Comparison of ENCODE assay signal across 25 mouse cellular contexts in the genomic region with DNA sequence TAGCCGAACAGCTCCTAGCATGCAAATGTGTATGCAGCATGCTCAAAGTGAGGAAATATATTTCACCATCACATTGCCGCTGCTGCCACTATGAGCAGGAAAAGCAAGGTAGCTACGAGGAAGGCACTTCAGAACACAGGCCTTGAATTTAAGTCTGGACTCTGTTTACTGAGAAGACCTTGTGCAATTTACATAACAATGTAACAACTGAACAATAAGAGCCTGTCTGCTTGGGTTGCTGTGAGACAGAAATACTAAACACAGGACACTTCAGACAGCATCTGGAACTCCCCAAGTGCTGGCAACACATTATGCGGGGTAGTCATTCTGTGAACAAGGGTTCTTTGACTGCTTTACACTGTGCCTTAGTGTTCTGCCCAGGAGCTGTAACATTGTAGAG. TPM values are rescaled to one million over a fixed set of nuclear protein-coding genes. Genes with fewer than 3 reads are reported as not detected.
DNase-seq lines count a peak whose midpoint lies in the region; ATAC-seq and TF ChIP-seq lines count a peak whose summit lies in the region.
"Had no signal": no experiment of that assay in that cellular context is flagged by ENCODE, and none has a peak within 500 bp of the region (broad histone marks: within the 10 kb centered on the region; RNA-seq: fewer than 3 reads in every experiment).

No protein-coding gene starts in this region.

- no peak for TF ChIP-seq CTCF in brain, embryonic 14.5 days (IDR thresholded peaks at IDR 0.05; ENCODE audit: borderline replicate concordance, extremely low read depth, insufficient read depth, insufficient read length)
- TF ChIP-seq CTCF in left cerebral cortex, adult 2 months (IDR thresholded peaks at IDR 0.05), result no peak

- ATAC-seq in hindbrain, embryonic 13.5 days (ENCODE audit: low FRiP score), result no peak
- peak; percentile 11; the same call in 1 of the 2 replicates for ATAC-seq in neural tube, embryonic 11.5 days (ENCODE audit: insufficient read depth, low FRiP score, low TSS enrichment)
- ATAC-seq in neural tube, embryonic 15.5 days (ENCODE audit: low FRiP score), result no peak
- ATAC-seq: inflammation-experienced regulatory T-cells, adult 6 months had no signal

- H3K9ac ChIP-seq in hindbrain, embryonic 13.5 days, result no peak overlapping the region
- H3K9ac ChIP-seq in neural tube, embryonic 11.5 days (ENCODE audit: low read length), result no peak overlapping the region
- H3K9ac ChIP-seq in neural tube, embryonic 15.5 days (replicated peaks), result no peak overlapping the region
- H3K9ac ChIP-seq: forebrain, embryonic 12.5 days; lung, embryonic 15.5 days; neural tube, embryonic 13.5 days had no signal

- peak; percentile 16 for DNase-seq in hindbrain, embryonic 10.5 days (ENCODE audit: low spot score)
- peak; percentile 21 for DNase-seq in neural tube, embryonic 11.5 days (ENCODE audit: low spot score)
- no peak for DNase-seq in neural tube, embryonic 10.5 days (ENCODE audit: extremely low spot score, low spot score)
- DNase-seq in brain, embryonic 14.5 days (ENCODE audit: low read depth), result peak; percentile 61
- DNase-seq in left cerebral cortex, adult 2 months (ENCODE audit: extremely low spot score in 1 of 2, low spot score in 2 of 2), result no peak
- DNase-seq in lung, postnatal 10 days, result no peak
- DNase-seq: cerebellum, adult 11-12 months; gastrocnemius, adult 2 months; heart, adult 2 months; thymus, postnatal 36 days had no signal

- H3K36me3 ChIP-seq in hindbrain, embryonic 10.5 days, result no peaks in the 10 kb centered on the region
- no peaks in the 10 kb centered on the region for H3K36me3 ChIP-seq in hindbrain, embryonic 13.5 days
- no peaks in the 10 kb centered on the region for H3K36me3 ChIP-seq in neural tube, embryonic 11.5 days (ENCODE audit: control insufficient read depth, insufficient read depth, low read length)
- H3K36me3 ChIP-seq in neural tube, embryonic 15.5 days, result no peaks in the 10 kb centered on the region
- H3K36me3 ChIP-seq: forebrain, embryonic 12.5 days; lung, embryonic 15.5 days; neural tube, embryonic 13.5 days had no signal

- TF ChIP-seq POLR2A in brain, embryonic 14.5 days (IDR thresholded peaks at IDR 0.05; ENCODE audit: borderline replicate concordance, extremely low read depth, insufficient read depth, insufficient read length, poor library complexity, severe bottlenecking), result no peak

- H3K27me3 ChIP-seq in hindbrain, embryonic 10.5 days (ENCODE audit: insufficient read depth, poor library complexity, severe bottlenecking), result peaks cover 28% of the 10 kb centered on the region
- H3K27me3 ChIP-seq in hindbrain, embryonic 13.5 days, result peaks cover 20% of the 10 kb centered on the region; the same call in 1 of the 2 replicates
- H3K27me3 ChIP-seq in neural tube, embryonic 11.5 days (ENCODE audit: control insufficient read depth, insufficient read depth, low read length), result no peaks in the 10 kb centered on the region
- H3K27me3 ChIP-seq in neural tube, embryonic 15.5 days (replicated peaks), result peaks cover 18% of the 10 kb centered on the region; the same call in 1 of the 2 replicates

- WGBS in hindbrain, embryonic 10.5 days, result 58% methylated on average over 4 of the region's 4 CpGs
- 33% methylated on average over 4 of the region's 4 CpGs for WGBS in hindbrain, embryonic 13.5 days
- 53% methylated on average over 4 of the region's 4 CpGs for WGBS in neural tube, embryonic 11.5 days
- 40% methylated on average over 4 of the region's 4 CpGs for WGBS in neural tube, embryonic 15.5 days

- H3K4me3 ChIP-seq in hindbrain, embryonic 10.5 days, result no peak overlapping the region
- H3K4me3 ChIP-seq in hindbrain, embryonic 13.5 days, result no peak overlapping the region
- no peak overlapping the region for H3K4me3 ChIP-seq in neural tube, embryonic 11.5 days (ENCODE audit: low read depth, low read length)
- H3K4me3 ChIP-seq in neural tube, embryonic 15.5 days (replicated peaks), result no peak overlapping the region
- H3K4me3 ChIP-seq in left cerebral cortex, adult 2 months, result no peak overlapping the region
- H3K4me3 ChIP-seq: forebrain, embryonic 12.5 days; heart, adult 2 months; lung, embryonic 15.5 days; neural tube, embryonic 13.5 days had no signal

- H3K4me1 ChIP-seq in hindbrain, embryonic 10.5 days (replicated peaks), result peaks cover 33% of the 10 kb centered on the region
- peaks cover 21% of the 10 kb centered on the region for H3K4me1 ChIP-seq in hindbrain, embryonic 13.5 days (replicated peaks)
- peaks cover 3% of the 10 kb centered on the region; the same call in 1 of the 2 replicates for H3K4me1 ChIP-seq in neural tube, embryonic 11.5 days (ENCODE audit: control insufficient read depth, insufficient read depth, low read length)
- peaks cover 25% of the 10 kb centered on the region for H3K4me1 ChIP-seq in neural tube, embryonic 15.5 days

- no peak overlapping the region for H3K4me2 ChIP-seq in hindbrain, embryonic 13.5 days
- H3K4me2 ChIP-seq in neural tube, embryonic 11.5 days (ENCODE audit: low read depth), result no peak overlapping the region
- no peak overlapping the region for H3K4me2 ChIP-seq in neural tube, embryonic 15.5 days

- H3K27ac ChIP-seq in hindbrain, embryonic 10.5 days, result peak overlapping the region; percentile 62; the same call in 1 of the 2 replicates
- H3K27ac ChIP-seq in hindbrain, embryonic 13.5 days, result no peak overlapping the region
- H3K27ac ChIP-seq in neural tube, embryonic 11.5 days (ENCODE audit: low read depth, low read length), result no peak overlapping the region
- H3K27ac ChIP-seq in neural tube, embryonic 15.5 days (replicated peaks), result 0 out of 2 replicates have a peak overlapping the region, but pooled peaks have one; percentile 28
- H3K27ac ChIP-seq in left cerebral cortex, adult 2 months, result no peak overlapping the region
- H3K27ac ChIP-seq: forebrain, embryonic 12.5 days; gastrocnemius, adult 2 months; heart, adult 2 months; lung, embryonic 15.5 days; neural tube, embryonic 13.5 days had no signal

- intact Hi-C loops in left cerebral cortex, adult 2 months (cut with DNase I), result no loop called here

- H3K9me3 ChIP-seq in hindbrain, embryonic 10.5 days, result 0 out of 2 replicates have a peak, but pooled peaks cover 3% of the 10 kb centered on the region
- H3K9me3 ChIP-seq in hindbrain, embryonic 13.5 days, result no peaks in the 10 kb centered on the region
- no peaks in the 10 kb centered on the region for H3K9me3 ChIP-seq in neural tube, embryonic 11.5 days (ENCODE audit: control insufficient read depth, low read length)
- no peaks in the 10 kb centered on the region for H3K9me3 ChIP-seq in neural tube, embryonic 15.5 days (replicated peaks)
- H3K9me3 ChIP-seq: forebrain, embryonic 12.5 days; lung, embryonic 15.5 days; neural tube, embryonic 13.5 days had no signal

RNA-seq across cellular contexts. Expression of a gene that starts 2.3 kb away (rescaled TPM):
- polyA plus RNA-seq in hindbrain, embryonic 10.5 days (2016; fragmentation: Nextera tagmentation; extraction: Ambion mirVana), result 1.3 and 6.5 TPM in 2 replicates
- polyA plus RNA-seq in hindbrain, embryonic 13.5 days (2015; fragmentation: Nextera tagmentation; extraction: Ambion mirVana), result 2.9 and 8.4 TPM in 2 replicates
- not detected in 2 replicates for polyA plus RNA-seq in neural tube, embryonic 11.5 days (2014; fragmentation: Nextera tagmentation; extraction: Ambion mirVana)
- 0.72 and 3.0 TPM in 2 replicates for polyA plus RNA-seq in brain, embryonic 14.5 days (2012; rRNA removed)
- polyA plus RNA-seq in neural tube, embryonic 15.5 days (2015; fragmentation: Nextera tagmentation; extraction: Ambion mirVana), result 3.8 and 4.7 TPM in 2 replicates
- 1 to 10 TPM; 1.8 to 2.3 TPM for total RNA-seq in left cerebral cortex, adult 2 months (2021)
- total RNA-seq: common myeloid progenitor, adult 5-6 weeks; gastrocnemius, adult 2 months; liver, adult 2 months; megakaryocyte-erythroid progenitor cell, adult 5-6 weeks; MEL had no signal
- polyA plus RNA-seq: inflammation-experienced regulatory T-cells, adult 6 months; liver, adult 2 months; small intestine, adult 2 months had no signal

RNA-seq across cellular contexts. Expression of a gene that starts 3.8 kb away (rescaled TPM):
- 7.4 and 8.4 TPM in 2 replicates for polyA plus RNA-seq in hindbrain, embryonic 10.5 days (2016; fragmentation: Nextera tagmentation; extraction: Ambion mirVana)
- polyA plus RNA-seq in hindbrain, embryonic 13.5 days (2015; fragmentation: Nextera tagmentation; extraction: Ambion mirVana), result 9.0 and 9.4 TPM in 2 replicates
- polyA plus RNA-seq in neural tube, embryonic 11.5 days (2014; fragmentation: Nextera tagmentation; extraction: Ambion mirVana), result 6.2 and 7.7 TPM in 2 replicates
- polyA plus RNA-seq in brain, embryonic 14.5 days (2012; rRNA removed), result 13.0 and 14.9 TPM in 2 replicates
- 6.7 and 7.7 TPM in 2 replicates for polyA plus RNA-seq in neural tube, embryonic 15.5 days (2015; fragmentation: Nextera tagmentation; extraction: Ambion mirVana)
- 10 to 100 TPM; 11.3 to 12.5 TPM for total RNA-seq in left cerebral cortex, adult 2 months (2021)

RNA-seq across cellular contexts. Expression of a gene that starts 23.1 kb away (rescaled TPM):
- polyA plus RNA-seq in hindbrain, embryonic 10.5 days (2016; fragmentation: Nextera tagmentation; extraction: Ambion mirVana), result not detected in 2 replicates
- not detected in 2 replicates for polyA plus RNA-seq in hindbrain, embryonic 13.5 days (2015; fragmentation: Nextera tagmentation; extraction: Ambion mirVana)
- polyA plus RNA-seq in neural tube, embryonic 11.5 days (2014; fragmentation: Nextera tagmentation; extraction: Ambion mirVana), result not detected in 2 replicates
- polyA plus RNA-seq in brain, embryonic 14.5 days (2012; rRNA removed), result 0.04 TPM in 1 of 2 replicates, not detected in the other
- not detected in 2 replicates for polyA plus RNA-seq in neural tube, embryonic 15.5 days (2015; fragmentation: Nextera tagmentation; extraction: Ambion mirVana)
- not detected for total RNA-seq in left cerebral cortex, adult 2 months (2021)
- total RNA-seq: common myeloid progenitor, adult 5-6 weeks; gastrocnemius, adult 2 months; heart, adult 2 months; layer of hippocampus, adult 8-10 months; left cerebral cortex, postnatal 14 days; liver, adult 2 months; megakaryocyte-erythroid progenitor cell, adult 5-6 weeks; MEL had no signal
- polyA plus RNA-seq: forebrain, embryonic 12.5 days; heart, adult 2 months; heart, embryonic 16.5 days; inflammation-experienced regulatory T-cells, adult 6 months; kidney, embryonic 16.5 days; liver, adult 2 months; lung, embryonic 15.5 days; neural tube, embryonic 13.5 days; small intestine, adult 2 months had no signal

RNA-seq across cellular contexts. Expression of a gene that starts 54.7 kb away (rescaled TPM):
- polyA plus RNA-seq in hindbrain, embryonic 10.5 days (2016; fragmentation: Nextera tagmentation; extraction: Ambion mirVana), result 27.2 and 38.9 TPM in 2 replicates
- 12.1 and 13.4 TPM in 2 replicates for polyA plus RNA-seq in hindbrain, embryonic 13.5 days (2015; fragmentation: Nextera tagmentation; extraction: Ambion mirVana)
- 40.7 and 41.5 TPM in 2 replicates for polyA plus RNA-seq in neural tube, embryonic 11.5 days (2014; fragmentation: Nextera tagmentation; extraction: Ambion mirVana)
- polyA plus RNA-seq in brain, embryonic 14.5 days (2012; rRNA removed), result 8.1 and 11.4 TPM in 2 replicates
- polyA plus RNA-seq in neural tube, embryonic 15.5 days (2015; fragmentation: Nextera tagmentation; extraction: Ambion mirVana), result 6.7 and 8.2 TPM in 2 replicates
- 1 to 10 TPM; 3.4 to 3.5 TPM for total RNA-seq in left cerebral cortex, adult 2 months (2021)

Comparison
In these comparisons a context has a peak if more than half of its experiments do, and no peak if none do; other contexts are left out.
1. DNase-seq: peak in hindbrain, embryonic 10.5 days (single experiment), neural tube, embryonic 11.5 days (single experiment) and brain, embryonic 14.5 days (single experiment); none in neural tube, embryonic 10.5 days (single experiment), left cerebral cortex, adult 2 months (0 of 2) and lung, postnatal 10 days (single experiment).
2. H3K27ac ChIP-seq: peak in hindbrain, embryonic 10.5 days (single experiment) and neural tube, embryonic 15.5 days (single experiment); none in hindbrain, embryonic 13.5 days (single experiment), neural tube, embryonic 11.5 days (single experiment) and left cerebral cortex, adult 2 months (single experiment).